Mouse (Mus musculus) kidney, embryonic 16.5 days (tissue): Measurements from ENCODE around the gene Gm21921. TPM values are rescaled to one million over a fixed set of nuclear protein-coding genes. Genes with fewer than 3 reads are reported as not detected.
"Not testable (repeated sequence)": the region's sequence is repeated elsewhere in the genome, so short reads cannot be mapped to it uniquely, and the experiment has no call there.

Experiments
- ATAC-seq: fragments of 200-750 bp; cut with Nextera tagmentation; 2 replicates; pipeline ENCODE4 v1.8.0; 2017; ENCODE audit warnings: moderate TSS enrichment; ENCODE audit not compliant: low FRiP score, low TSS enrichment
- H3K27ac ChIP-seq: fragments of 300-500 bp; sonication (generic); 2 replicates; pipeline ENCODE4 v1.5.1; 2014; ENCODE audit warnings: low read length
- H3K27me3 ChIP-seq: fragments of 300-500 bp; sonication (generic); 2 replicates; pipeline ENCODE4 v1.6.1; 2014; ENCODE audit warnings: low read length, control low read depth, mixed read lengths; ENCODE audit not compliant: insufficient read depth
- H3K36me3 ChIP-seq: fragments of 300-500 bp; sonication (generic); 2 replicates; pipeline ENCODE4 v1.6.1; 2014; ENCODE audit warnings: low read length, control low read depth, mixed read lengths; ENCODE audit not compliant: insufficient read depth
- H3K4me1 ChIP-seq: fragments of 300-500 bp; sonication (generic); 2 replicates; pipeline ENCODE4 v1.6.1; 2014; ENCODE audit warnings: low read length, control low read depth, mixed read lengths; ENCODE audit not compliant: insufficient read depth
- H3K4me2 ChIP-seq: fragments of 300-500 bp; sonication (generic); replicated peaks from 2 replicates; pipeline ENCODE4 v1.6.1; 2014; ENCODE audit warnings: low read depth, low read length
- H3K4me3 ChIP-seq: fragments of 300-500 bp; sonication (generic); 2 replicates; pipeline ENCODE4 v1.5.1; 2014; ENCODE audit warnings: mild to moderate bottlenecking, low read length
- H3K9ac ChIP-seq: fragments of 300-500 bp; sonication (generic); replicated peaks from 2 replicates; pipeline ENCODE4 v1.6.1; 2014; ENCODE audit warnings: low read length
- H3K9me3 ChIP-seq: fragments of 300-500 bp; sonication (generic); 2 replicates; pipeline ENCODE4 v1.6.1; 2016; ENCODE audit warnings: low read length, control low read depth
- WGBS: fragments of 180-500 bp; shearing (Covaris S2); extraction: QIAGEN DNeasy Blood & Tissue Kit; methylation state at CpG from one replicate; pipeline ENCODE4 v1.1.7; 2014; 5-methylcytosine and 5-hydroxymethylcytosine counted together
- polyA plus RNA-seq: library from polyadenylated mRNA; unstranded; fragments of >200 nt; fragmentation: Nextera tagmentation; extraction: Ambion mirVana; gene quantifications from 2 replicates; pipeline ENCODE4 v1.2.1, GENCODE M21; 2015

Gene Gm21921
- not detected in 2 replicates for polyA plus RNA-seq

GRCm38 (mm10) chrY:24796143-24796542 is at the start of gene Gm21921:
Gene Gm21921 (minus strand): TSS chrY:24796243.
- not testable (repeated sequence) for ATAC-seq, H3K4me2 ChIP-seq, H3K27ac ChIP-seq, H3K4me1 ChIP-seq, H3K27me3 ChIP-seq, H3K36me3 ChIP-seq, H3K4me3 ChIP-seq, H3K9me3 ChIP-seq, H3K9ac ChIP-seq
- no CpG with 5 or more reads among the region's 2 CpGs for WGBS
